Mouse (Mus musculus) embryonic fibroblast, embryonic 13.5 days (primary cell): Measurements from ENCODE around the gene L3hypdh. TPM values are rescaled to one million over a fixed set of nuclear protein-coding genes. Genes with fewer than 3 reads are reported as not detected.

Source experiments
- H3K27ac ChIP-seq: 2 replicates; pipeline ENCODE4 v1.5.1; 2012; ENCODE audit warnings: low read length, control low read depth, inconsistent platforms; ENCODE audit not compliant: insufficient read depth
- H3K4me1 ChIP-seq: 2 replicates; pipeline ENCODE4 v1.6.1; 2011; ENCODE audit warnings: low read length; ENCODE audit not compliant: control insufficient read depth, insufficient read depth
- H3K4me3 ChIP-seq: 2 replicates; pipeline ENCODE4 v1.5.1; 2011; ENCODE audit warnings: mild to moderate bottlenecking, control low read depth, low read length; ENCODE audit not compliant: insufficient read depth
- CTCF ChIP-seq: IDR thresholded peaks from 2 replicates; pipeline ENCODE4 v1.5.1; 2011; ENCODE audit warnings: mild to moderate bottlenecking, control low read depth, low read length, moderate library complexity, borderline replicate concordance; ENCODE audit not compliant: insufficient read depth
- POLR2A ChIP-seq: IDR thresholded peaks from 2 replicates; pipeline ENCODE4 v1.6.1; 2011; ENCODE audit warnings: low read depth, mild to moderate bottlenecking, control low read depth, low read length, moderate library complexity
- polyA plus RNA-seq: library from polyadenylated mRNA; stranded (reverse); fragments of >200 nt; gene quantifications from 2 replicates; pipeline ENCODE4 v1.2.4, GENCODE M21; 2011; ENCODE audit warnings: low read depth; ENCODE audit not compliant: missing spikeins, insufficient read length

The L3hypdh gene
- polyA plus RNA-seq = 10.6 and 11.5 TPM in 2 replicates

- TF ChIP-seq CTCF (no peak), POLR2A (peak; percentile 70)
- Histone ChIP-seq H3K4me3 (peak within 1 kb of the TSS; percentile 74), H3K4me1 (no peaks in the 10 kb centered on the region), H3K27ac (peak within 1 kb of the TSS; percentile 84)
Measured at GRCm38 (mm10) chr12:72085329-72086165, at the start of gene L3hypdh, which contains the start of gene Jkamp. L3hypdh (minus strand) TSS chr12:72085439. Jkamp (plus strand) TSS chr12:72085589.

- Histone ChIP-seq H3K4me3 (no peak overlapping the region), H3K27ac (no peak overlapping the region), H3K4me1 (no peaks in the 10 kb centered on the region)
- TF ChIP-seq POLR2A = no peak
- no peak for TF ChIP-seq CTCF
Measured at GRCm38 (mm10) chr12:72129203-72129602, 44.0 kb upstream of the L3hypdh start.

GRCm38 (mm10) chr12:72115686-72116345 lies 30.6 kb upstream of the L3hypdh start:
- H3K4me3 ChIP-seq = no peak overlapping the region
- H3K27ac ChIP-seq = no peak overlapping the region
- TF ChIP-seq CTCF (no peak), POLR2A (no peak)
- H3K4me1 ChIP-seq = no peaks in the 10 kb centered on the region

GRCm38 (mm10) chr12:72115126-72115525 lies 29.9 kb upstream of the L3hypdh start:
- H3K4me1 ChIP-seq = no peaks in the 10 kb centered on the region
- no peak overlapping the region for H3K4me3 ChIP-seq
- TF ChIP-seq POLR2A = no peak
- no peak for TF ChIP-seq CTCF

GRCm38 (mm10) chr12:72104525-72105281 lies 19.5 kb upstream of the L3hypdh start:
- Histone ChIP-seq H3K4me1 (no peaks in the 10 kb centered on the region), H3K27ac (no peak overlapping the region), H3K4me3 (no peak overlapping the region)
- TF ChIP-seq POLR2A = no peak
- no peak for TF ChIP-seq CTCF

More at GRCm38 (mm10) chr12:72115126-72115525, 29.9 kb upstream of the L3hypdh start:
- no peak overlapping the region for H3K27ac ChIP-seq

- Histone ChIP-seq H3K27ac (no peak overlapping the region), H3K4me3 (no peak overlapping the region), H3K4me1 (no peaks in the 10 kb centered on the region)
- TF ChIP-seq POLR2A (no peak), CTCF (no peak)
Measured at GRCm38 (mm10) chr12:72104027-72104426, 18.8 kb upstream of the L3hypdh start.

- TF ChIP-seq POLR2A (no peak), CTCF (no peak)
- no peak overlapping the region for H3K4me3 ChIP-seq
- H3K27ac ChIP-seq = no peak overlapping the region
- no peaks in the 10 kb centered on the region for H3K4me1 ChIP-seq
Measured at GRCm38 (mm10) chr12:72102776-72103175, 17.5 kb upstream of the L3hypdh start.

GRCm38 (mm10) chr12:72096966-72097365 lies 11.7 kb upstream of the L3hypdh start:
- TF ChIP-seq CTCF = no peak
- no peak for TF ChIP-seq POLR2A
- no peak overlapping the region for H3K27ac ChIP-seq
- no peaks in the 10 kb centered on the region for H3K4me1 ChIP-seq
- H3K4me3 ChIP-seq = no peak overlapping the region

- H3K4me1 ChIP-seq = no peaks in the 10 kb centered on the region
- H3K4me3 ChIP-seq = no peak overlapping the region
- TF ChIP-seq POLR2A = no peak
- no peak for TF ChIP-seq CTCF
- no peak overlapping the region for H3K27ac ChIP-seq
Measured at GRCm38 (mm10) chr12:72089802-72090201, 4.6 kb upstream of the L3hypdh start.
